Mouse (Mus musculus): ENCODE measurements around the gene Vmn1r113.
"Not testable (repeated sequence)": the region's sequence is repeated elsewhere in the genome, so short reads cannot be mapped to it uniquely, and the experiment has no call there.

The Vmn1r113 gene

GRCm38 (mm10) chr7:20786985-20787384 is at the start of gene Vmn1r113:
Vmn1r113 (plus strand) TSS chr7:20787285.
- in situ Hi-C loops (cut with MboI; ENCODE audit: unreplicated experiment in 2 of 2): not testable (repeated sequence)

GRCm38 (mm10) chr7:20770885-20771284 is 16.2 kb upstream of the Vmn1r113 start, which contains the start of gene Vmn1r112:
Vmn1r112 (plus strand) TSS chr7:20771185.
- in situ Hi-C loops (cut with MboI; ENCODE audit: unreplicated experiment in 2 of 2): not testable (repeated sequence)

DNA sequence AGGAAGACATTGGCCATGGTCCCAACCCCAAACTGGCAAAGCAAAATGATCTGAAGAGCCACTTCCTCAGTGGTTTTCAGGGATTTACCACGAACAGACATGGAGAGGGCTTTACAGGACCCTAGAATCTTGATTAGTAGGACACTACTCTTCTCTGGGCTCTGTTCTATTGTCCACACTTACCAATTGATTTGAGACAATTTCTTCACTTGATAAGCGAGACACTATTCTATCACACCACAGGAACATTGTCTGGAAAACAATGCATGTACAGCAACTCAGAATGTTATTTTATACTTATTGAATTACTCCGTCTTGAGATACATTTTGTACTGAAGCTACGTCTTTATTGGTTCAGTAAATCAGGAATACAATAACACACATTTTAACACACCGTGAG is 25.0 kb downstream of the Vmn1r113 start, which contains the start of gene Vmn1r114:
TSS of gene Vmn1r114 (minus strand) at position 101 of the 400 bp plus-strand sequence.
- in situ Hi-C loops (cut with MboI; ENCODE audit: unreplicated experiment in 2 of 2): not testable (repeated sequence)

All from v-Abl transformed pro-B cells (cell line).